Mouse (Mus musculus) lung, adult 2 months (tissue): ENCODE data around the gene S100a3.

Source experiments
- CTCF ChIP-seq: fragments of 200-500 bp; IDR thresholded peaks from 2 replicates; pipeline ENCODE4 v1.5.1; 2011; ENCODE audit warnings: mild to moderate bottlenecking, low read length, control low read depth; ENCODE audit not compliant: insufficient read depth
- POLR2A ChIP-seq: fragments of 200-500 bp; IDR thresholded peaks from 2 replicates; pipeline ENCODE4 v1.6.1; 2011; ENCODE audit warnings: low read depth, mild to moderate bottlenecking, control low read depth, low read length, borderline replicate concordance; ENCODE audit errors: extremely low read depth

DNA sequence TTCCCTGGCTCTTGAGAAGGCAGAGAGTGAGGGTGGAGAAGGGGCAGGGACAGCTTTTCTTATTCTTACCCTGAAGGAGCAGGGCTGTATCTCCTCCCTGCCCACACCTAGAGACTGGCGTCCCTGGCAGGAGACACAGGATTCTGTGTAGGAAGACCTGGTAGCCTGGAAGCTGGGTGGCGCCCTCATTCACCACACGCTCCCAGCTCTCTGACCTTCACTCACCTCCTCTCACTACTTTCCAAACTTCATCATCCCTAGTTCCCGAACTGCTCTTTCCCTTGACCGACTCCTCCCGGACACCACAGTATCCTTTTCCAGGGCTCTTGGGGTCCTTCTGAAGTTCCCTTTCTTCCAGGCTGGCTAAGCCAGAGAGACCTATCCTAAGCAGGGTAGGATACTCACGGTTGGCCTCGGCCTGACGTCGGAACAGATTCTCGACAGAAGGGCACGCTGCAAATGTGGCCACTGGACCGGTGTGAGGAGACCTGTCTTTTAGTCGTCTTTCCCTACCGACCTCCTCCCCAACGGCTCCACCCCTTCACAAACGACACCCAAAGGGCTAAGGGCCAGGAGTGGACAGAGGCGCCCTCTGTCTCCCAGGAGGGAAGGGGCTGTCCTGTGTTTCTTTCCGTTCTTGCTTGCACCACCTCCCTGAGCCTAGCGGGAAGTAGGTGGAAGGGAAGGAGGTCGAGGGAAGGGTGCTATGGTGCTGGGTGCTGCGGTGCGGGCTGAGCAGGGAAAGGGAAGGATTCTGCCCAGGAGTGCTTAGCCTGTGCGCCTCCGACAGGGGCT lies 46.4 kb upstream of the S100a3 start, which contains the start of the genes S100a1 and S100a13:
- TF ChIP-seq CTCF (no peak), POLR2A (peak; percentile 83; the same call in 1 of the 2 replicates)
